Mouse (Mus musculus) layer of hippocampus, postnatal 10 days (tissue): ENCODE measurements at regions not wholly inside any gene's neighbourhood (a gene's known extent, or its start where the extent isn't known, plus 50 kb on each side); places are given as distances from the start of the nearest gene placed in this dataset.

ENCODE experiments used
- DNase-seq, 2 experiments: peaks; one replicate each; pipeline ENCODE4 v3.0.0; 2021; ENCODE audit warnings: low spot score in 2 of 2

DNA sequence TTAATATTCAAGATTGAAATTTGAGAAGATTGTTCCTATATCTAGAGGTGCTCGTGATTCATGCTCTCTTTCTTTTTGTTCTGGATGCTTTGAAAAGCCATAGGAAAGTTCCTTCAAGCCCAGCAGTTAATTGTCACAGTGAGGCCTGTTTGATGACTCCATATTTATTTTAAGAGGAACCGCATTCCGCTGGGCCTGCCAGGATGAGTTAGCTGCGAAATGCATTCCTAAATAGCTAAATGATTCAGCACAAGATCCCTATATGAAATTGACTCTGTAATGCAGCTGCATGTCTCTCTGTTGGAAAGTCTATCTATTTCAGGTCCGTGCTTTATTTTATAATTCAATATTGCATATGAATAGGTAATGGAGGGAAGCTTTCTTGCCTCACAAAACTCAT is 511.9 kb upstream of the Adgra3 start:
- no peak for DNase-seq

DNA sequence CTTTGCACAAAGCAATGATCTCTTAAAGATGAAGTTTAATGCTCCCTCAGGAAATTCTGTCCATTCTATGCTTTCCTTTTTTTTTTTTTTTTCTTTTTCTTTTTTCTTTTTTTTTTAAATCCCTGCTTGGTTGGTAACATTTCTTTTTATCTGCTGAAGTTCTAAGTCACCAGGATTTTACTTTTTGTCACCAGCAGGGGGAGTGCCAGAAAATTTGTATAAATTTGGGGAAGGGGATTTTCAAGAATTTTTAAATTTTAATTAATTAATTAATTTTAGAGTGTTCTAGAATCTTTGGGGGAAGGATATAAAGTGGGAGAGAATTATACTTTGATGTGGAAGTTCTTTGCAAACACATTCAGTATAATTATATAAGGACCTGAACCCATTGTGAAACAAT is 492.3 kb upstream of the Adgra3 start:
- DNase-seq = no peak

DNA sequence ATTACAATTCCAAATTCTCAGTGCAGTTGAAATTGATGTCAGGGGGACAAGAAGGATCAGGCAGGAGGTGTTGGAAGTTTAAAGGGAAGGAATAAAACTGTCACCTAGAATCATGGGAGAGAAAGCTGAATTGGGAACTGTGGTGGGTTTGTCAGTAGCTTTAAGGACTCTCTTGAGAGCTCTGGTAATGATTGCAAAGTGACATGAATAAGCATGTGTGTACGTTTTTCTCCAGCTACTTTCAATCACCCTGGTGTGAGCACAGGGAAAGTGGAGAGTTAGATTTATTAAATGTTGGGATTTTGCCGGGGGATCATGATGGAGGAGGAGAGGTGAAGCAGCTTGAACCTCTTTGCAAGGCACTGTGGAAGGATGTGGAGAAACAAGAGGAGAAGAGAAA is 453.7 kb upstream of the Adgra3 start:
- DNase-seq = no peak

DNA sequence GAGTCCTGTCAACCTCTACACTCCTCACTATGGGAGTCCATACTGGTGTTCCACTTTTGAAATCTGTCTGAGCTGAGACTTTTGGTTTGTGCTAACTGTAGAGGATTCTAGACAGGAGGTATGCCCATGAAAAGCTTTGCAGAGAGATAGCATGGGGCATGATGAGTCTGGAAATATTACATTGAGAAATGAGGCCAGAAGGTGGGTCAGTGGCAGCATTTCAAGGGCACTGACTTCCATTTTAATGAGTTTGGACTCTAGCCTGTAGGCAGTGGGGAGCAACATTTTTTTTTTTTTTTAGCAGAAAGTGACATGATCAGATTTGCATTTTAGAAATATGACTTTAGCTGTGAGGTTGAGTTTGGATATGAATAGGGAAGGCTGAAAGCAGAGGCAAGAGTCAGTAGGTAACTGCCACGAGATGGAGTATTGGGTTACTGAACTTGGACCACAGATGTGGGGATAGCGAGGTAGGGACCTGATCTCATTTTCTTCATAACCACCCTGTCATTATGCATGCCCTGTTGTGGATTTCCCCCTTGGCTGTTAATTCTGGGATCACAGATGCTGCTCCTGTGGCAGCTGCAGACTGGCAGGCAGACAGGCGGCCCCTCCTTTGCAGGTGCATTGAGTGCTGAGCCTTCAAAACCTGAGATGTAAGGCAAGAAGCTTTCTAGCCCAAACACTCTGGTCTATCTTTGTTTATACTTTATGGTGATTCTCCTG is 451.1 kb upstream of the Adgra3 start:
- no peak for DNase-seq

DNA sequence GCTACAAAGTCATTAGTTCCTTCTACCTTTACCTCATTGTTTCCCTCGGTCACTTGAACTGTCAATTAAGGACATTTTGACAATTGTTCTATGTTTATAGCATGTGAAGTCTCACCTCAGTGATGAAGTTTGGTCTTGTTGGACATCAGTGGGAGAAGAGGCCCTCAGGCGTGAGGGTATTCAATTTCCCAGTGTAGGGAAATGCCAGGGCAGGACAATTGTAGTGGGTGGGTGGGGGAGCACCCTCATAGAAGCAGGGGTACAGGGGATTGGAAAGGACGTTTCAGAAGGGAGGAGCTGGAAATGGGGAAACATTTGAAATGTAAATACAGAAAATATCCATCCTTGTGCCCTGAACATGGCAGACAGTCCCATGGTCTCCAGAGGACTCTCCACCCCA is 431.4 kb upstream of the Adgra3 start:
- no peak for DNase-seq

DNA sequence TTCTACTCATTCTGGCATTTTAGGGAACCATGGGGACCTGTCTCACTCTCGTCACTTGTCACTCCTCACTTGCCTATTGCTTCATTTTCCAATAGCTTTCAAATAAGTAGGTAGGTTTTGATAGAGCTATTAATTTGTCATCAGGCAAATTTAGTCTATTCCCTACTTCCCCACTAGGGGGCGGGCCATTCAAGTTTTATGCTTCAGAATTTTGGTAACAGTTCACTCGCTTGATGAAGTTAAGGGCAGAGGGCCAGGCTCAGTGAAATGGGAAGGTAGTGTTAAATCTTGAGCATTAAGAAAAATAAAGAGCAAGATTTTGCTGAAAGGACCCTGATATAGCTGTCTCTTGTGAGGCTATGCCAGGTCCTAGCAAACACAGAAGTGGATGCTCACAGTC is 418.2 kb upstream of the Adgra3 start:
- peak; percentile 78 to 82 for DNase-seq

DNA sequence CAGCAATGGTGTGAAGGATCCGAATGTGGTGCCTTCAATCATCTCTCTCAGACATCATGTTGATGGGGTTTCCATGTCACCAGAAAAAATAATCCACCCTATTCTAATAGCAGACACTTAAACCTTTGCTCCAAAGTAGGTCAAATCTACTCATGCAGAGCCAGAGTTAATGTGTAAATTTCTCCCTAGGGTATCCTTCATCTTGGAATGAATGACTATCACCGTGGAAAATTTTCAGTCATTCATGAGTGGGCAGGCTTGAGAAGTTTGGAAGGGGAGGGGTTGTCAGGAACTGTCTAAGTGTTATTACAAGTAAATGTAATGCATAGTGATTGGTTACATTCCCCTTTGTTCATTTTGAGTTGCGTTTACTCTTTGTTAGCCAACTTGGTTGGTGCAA is 402.7 kb upstream of the Adgra3 start:
- no peak for DNase-seq

DNA sequence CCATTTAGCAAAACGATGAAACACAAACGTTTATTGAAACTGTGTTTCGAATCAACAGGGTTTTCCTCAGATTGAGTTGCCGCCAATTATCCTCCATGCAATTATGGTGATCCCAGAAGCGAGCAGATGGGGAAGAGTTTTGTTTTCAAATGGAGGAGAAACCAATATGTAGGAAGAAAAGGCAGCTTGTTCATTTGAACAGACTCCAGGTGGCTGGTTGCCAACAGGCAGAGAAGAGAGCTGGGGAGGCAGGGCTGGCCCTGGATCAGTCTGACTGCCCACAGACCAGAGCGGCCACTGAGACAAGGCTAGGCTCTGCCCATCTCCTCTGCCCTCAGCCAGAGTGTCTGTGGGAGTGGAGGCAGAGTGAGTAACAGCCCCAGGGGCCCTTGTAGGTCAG is 398.8 kb upstream of the Adgra3 start:
- DNase-seq = peak; percentile 90 to 91

DNA sequence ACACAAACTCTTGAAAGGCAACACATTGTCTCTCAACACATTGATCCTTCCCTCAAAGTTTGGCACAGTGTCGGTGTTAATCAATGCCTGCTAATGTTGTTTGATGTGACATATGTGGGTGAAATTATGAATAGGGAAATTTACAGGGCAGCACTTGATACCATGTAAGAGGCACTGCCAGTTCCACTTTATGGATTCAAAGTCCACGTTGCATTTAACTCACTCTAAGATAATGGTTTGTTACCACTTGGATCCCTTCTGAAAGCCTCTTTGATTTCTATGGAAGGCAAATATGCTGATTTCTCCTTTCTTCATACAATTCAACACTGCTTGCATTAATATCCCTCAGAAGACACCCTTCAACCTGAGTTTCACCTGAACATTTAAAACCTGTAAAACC is 395.6 kb upstream of the Adgra3 start:
- no peak for DNase-seq

DNA sequence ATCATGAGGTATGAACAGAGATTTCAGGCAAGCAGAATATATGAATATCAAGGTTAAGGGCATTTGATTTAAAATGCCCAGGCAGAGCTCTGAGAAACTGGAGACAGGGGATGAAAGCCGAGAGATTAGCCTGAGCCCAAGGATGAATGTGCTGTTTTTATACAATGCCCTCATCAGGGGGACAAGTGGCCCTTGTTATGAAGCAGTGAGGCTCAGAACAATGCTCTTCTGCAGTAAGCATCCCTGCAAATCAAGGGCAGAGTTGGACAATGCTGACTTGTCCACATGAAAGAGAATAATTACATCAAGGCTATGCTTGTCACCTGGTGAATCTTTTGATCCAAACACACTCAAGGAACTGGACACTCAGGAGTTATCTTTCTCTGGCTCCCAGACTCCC is 348.1 kb upstream of the Adgra3 start:
- no peak for DNase-seq

DNA sequence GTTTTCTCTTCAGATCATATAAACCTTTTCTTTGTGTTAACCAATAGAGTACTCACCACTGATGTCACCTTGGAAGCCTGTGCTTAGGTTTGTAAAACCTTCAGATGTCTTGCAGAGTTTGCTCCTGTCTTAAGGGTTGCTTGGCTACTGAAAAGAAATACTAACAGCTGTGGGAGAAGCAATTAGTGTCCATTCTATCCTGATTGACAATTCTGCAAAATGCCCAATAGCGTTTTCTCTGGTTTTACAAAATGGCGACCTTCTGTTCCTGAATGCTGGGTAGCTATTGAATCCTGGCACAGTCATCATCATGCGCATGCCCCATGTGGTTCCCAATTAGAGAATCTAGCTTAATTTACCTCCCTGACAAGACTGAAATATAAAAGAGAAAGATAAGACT is 347.7 kb upstream of the Adgra3 start:
- DNase-seq = no peak
